Mouse (Mus musculus): ENCODE results near the gene Rhcg. TPM values are rescaled to one million over a fixed set of nuclear protein-coding genes. Genes with fewer than 3 reads are reported as not detected.

Rhcg gene
- total and polyA plus RNA-seq, 2 experiments, result not detected

DNA sequence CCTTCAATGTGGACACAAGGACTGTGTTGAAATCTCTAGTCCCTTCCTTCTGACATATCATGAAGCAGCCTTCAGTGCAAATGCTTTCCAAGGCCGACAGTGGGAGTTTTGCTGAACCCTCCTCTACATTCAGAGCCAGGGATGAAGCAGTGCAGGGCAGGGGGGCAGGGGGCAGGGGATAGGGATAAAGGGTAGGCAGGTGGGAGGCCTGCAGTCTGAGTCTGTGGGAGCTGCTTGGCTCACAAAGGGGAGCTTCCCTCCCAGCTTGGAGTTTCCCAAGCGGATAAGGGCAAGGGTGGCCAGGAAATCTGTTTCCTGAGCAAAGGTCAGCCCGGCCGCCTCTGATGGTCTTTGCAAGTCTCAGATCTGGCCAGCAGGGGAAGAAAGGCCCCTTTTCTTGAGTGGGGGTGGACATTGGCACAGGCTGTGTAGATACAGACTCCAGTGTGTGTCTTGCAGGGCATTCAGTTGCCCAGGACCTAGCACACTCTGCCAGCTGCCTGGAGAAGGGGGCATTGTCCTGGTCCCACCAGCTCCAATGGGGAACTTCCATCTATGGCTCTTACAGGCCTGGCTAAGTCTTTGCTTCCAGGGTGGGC lies 48.4 kb downstream of the Rhcg start:
- Histone ChIP-seq H3K79me2 (ENCODE audit: control insufficient read depth, insufficient read depth, low read length) (no peaks in the 10 kb centered on the region), H3K4me1 (ENCODE audit: control insufficient read depth, insufficient read depth, low read length) (no peaks in the 10 kb centered on the region), H3K27me3 (ENCODE audit: control insufficient read depth, insufficient read depth, low read length) (no peaks in the 10 kb centered on the region), H3K9ac (ENCODE audit: low read depth, low read length) (no peak overlapping the region), H3K4me3 (ENCODE audit: insufficient read depth, low read depth, low read length) (no peak overlapping the region), H3K36me3 (ENCODE audit: control insufficient read depth, insufficient read depth, low read length) (no peaks in the 10 kb centered on the region), H3K27ac (replicated peaks; ENCODE audit: insufficient read depth, low read depth, low read length) (no peak overlapping the region)
- DNase-seq (ENCODE audit: extremely low read depth, low read depth, low spot score), result peak; percentile 7
- 17% methylated on average over 4 of the region's 4 CpGs for WGBS
- TF ChIP-seq CTCF (IDR thresholded peaks at IDR 0.05; ENCODE audit: low read depth, low read length) (peak; percentile 39; the same call in 1 of the 2 replicates), POLR2A (IDR thresholded peaks at IDR 0.05; ENCODE audit: extremely low read depth, insufficient read depth, low read length) (no peak)

- Histone ChIP-seq H3K4me1 (ENCODE audit: control insufficient read depth, insufficient read depth, low read length) (no peaks in the 10 kb centered on the region), H3K4me3 (ENCODE audit: insufficient read depth, low read depth, low read length) (no peak overlapping the region), H3K36me3 (ENCODE audit: control insufficient read depth, insufficient read depth, low read length) (no peaks in the 10 kb centered on the region), H3K9ac (ENCODE audit: low read depth, low read length) (no peak overlapping the region), H3K79me2 (ENCODE audit: control insufficient read depth, insufficient read depth, low read length) (no peaks in the 10 kb centered on the region), H3K27me3 (ENCODE audit: control insufficient read depth, insufficient read depth, low read length) (no peaks in the 10 kb centered on the region), H3K27ac (replicated peaks; ENCODE audit: insufficient read depth, low read depth, low read length) (no peak overlapping the region)
- no peak for DNase-seq (ENCODE audit: extremely low read depth, low read depth, low spot score)
- TF ChIP-seq CTCF (IDR thresholded peaks at IDR 0.05; ENCODE audit: low read depth, low read length), result no peak
- no peak for TF ChIP-seq POLR2A (IDR thresholded peaks at IDR 0.05; ENCODE audit: extremely low read depth, insufficient read depth, low read length)
- WGBS, result 82% methylated on average over 6 of the region's 6 CpGs
Measured at GRCm38 (mm10) chr7:79568212-79568611, 49.2 kb downstream of the Rhcg start.

- no peak for DNase-seq (ENCODE audit: extremely low read depth, low read depth, low spot score)
- TF ChIP-seq CTCF (IDR thresholded peaks at IDR 0.05; ENCODE audit: low read depth, low read length) (no peak), POLR2A (IDR thresholded peaks at IDR 0.05; ENCODE audit: extremely low read depth, insufficient read depth, low read length) (no peak)
- Histone ChIP-seq H3K36me3 (ENCODE audit: control insufficient read depth, insufficient read depth, low read length) (no peaks in the 10 kb centered on the region), H3K4me3 (ENCODE audit: insufficient read depth, low read depth, low read length) (no peak overlapping the region), H3K9ac (ENCODE audit: low read depth, low read length) (no peak overlapping the region), H3K27ac (replicated peaks; ENCODE audit: insufficient read depth, low read depth, low read length) (no peak overlapping the region), H3K79me2 (ENCODE audit: control insufficient read depth, insufficient read depth, low read length) (no peaks in the 10 kb centered on the region), H3K4me1 (ENCODE audit: control insufficient read depth, insufficient read depth, low read length) (no peaks in the 10 kb centered on the region), H3K27me3 (ENCODE audit: control insufficient read depth, insufficient read depth, low read length) (no peaks in the 10 kb centered on the region)
- 25% methylated on average over 13 of the region's 13 CpGs for WGBS
Measured at GRCm38 (mm10) chr7:79563675-79564074, 53.8 kb downstream of the Rhcg start.

DNA sequence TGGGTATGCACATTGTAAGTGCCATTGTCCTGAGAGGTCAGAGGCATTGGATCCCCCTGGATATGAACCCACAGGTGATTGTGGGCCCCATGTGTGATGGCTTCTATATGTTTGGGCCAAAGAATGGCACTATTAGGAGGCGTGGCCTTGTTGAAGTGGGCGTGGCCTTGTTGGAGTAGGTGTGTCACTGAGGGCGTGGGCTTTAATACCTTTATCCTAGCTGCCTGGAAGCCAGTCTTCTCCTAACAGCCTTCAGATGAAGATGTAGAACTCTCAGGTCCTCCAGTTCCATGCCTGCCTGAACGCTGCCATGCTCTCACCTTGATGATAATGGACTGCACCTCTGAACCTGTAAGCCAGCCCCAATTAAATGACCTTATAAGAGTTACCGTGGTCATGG lies 55.1 kb downstream of the Rhcg start:
- TF ChIP-seq POLR2A (IDR thresholded peaks at IDR 0.05; ENCODE audit: extremely low read depth, insufficient read depth, low read length) (no peak), CTCF (IDR thresholded peaks at IDR 0.05; ENCODE audit: low read depth, low read length) (no peak)
- Histone ChIP-seq H3K36me3 (ENCODE audit: control insufficient read depth, insufficient read depth, low read length) (no peaks in the 10 kb centered on the region), H3K9ac (ENCODE audit: low read depth, low read length) (no peak overlapping the region), H3K4me3 (ENCODE audit: insufficient read depth, low read depth, low read length) (no peak overlapping the region), H3K27ac (replicated peaks; ENCODE audit: insufficient read depth, low read depth, low read length) (no peak overlapping the region), H3K27me3 (ENCODE audit: control insufficient read depth, insufficient read depth, low read length) (peaks cover 4% of the 10 kb centered on the region; the same call in 1 of the 2 replicates), H3K79me2 (ENCODE audit: control insufficient read depth, insufficient read depth, low read length) (no peaks in the 10 kb centered on the region), H3K4me1 (ENCODE audit: control insufficient read depth, insufficient read depth, low read length) (no peaks in the 10 kb centered on the region)
- WGBS, result 48% methylated on average over 5 of the region's 5 CpGs
- DNase-seq (ENCODE audit: extremely low read depth, low read depth, low spot score), result no peak

DNA sequence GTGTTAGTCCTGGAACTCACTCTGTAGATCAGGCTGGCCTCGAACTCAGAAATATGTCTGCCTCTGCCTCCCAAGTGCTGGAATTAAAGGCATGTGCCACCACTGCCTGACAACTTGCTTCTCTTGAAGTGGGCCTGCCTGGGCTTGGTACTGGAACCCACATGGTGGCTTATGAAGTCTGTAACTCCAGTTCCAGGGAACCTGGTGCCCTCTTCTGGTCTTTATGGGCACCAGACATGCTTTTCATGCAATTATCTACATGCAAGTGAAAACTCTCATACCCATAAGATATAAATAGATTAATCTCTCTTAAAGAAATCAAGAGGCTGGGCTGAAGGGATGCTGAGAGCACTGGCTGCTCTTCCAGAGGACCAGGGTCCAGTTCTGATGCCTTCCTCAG lies 58.8 kb downstream of the Rhcg start:
- Histone ChIP-seq H3K36me3 (ENCODE audit: control insufficient read depth, insufficient read depth, low read length) (no peaks in the 10 kb centered on the region), H3K4me1 (ENCODE audit: control insufficient read depth, insufficient read depth, low read length) (no peaks in the 10 kb centered on the region), H3K79me2 (ENCODE audit: control insufficient read depth, insufficient read depth, low read length) (no peaks in the 10 kb centered on the region), H3K9ac (ENCODE audit: low read depth, low read length) (no peak overlapping the region), H3K27ac (replicated peaks; ENCODE audit: insufficient read depth, low read depth, low read length) (no peak overlapping the region), H3K27me3 (ENCODE audit: control insufficient read depth, insufficient read depth, low read length) (peaks cover 4% of the 10 kb centered on the region; the same call in 1 of the 2 replicates), H3K4me3 (ENCODE audit: insufficient read depth, low read depth, low read length) (no peak overlapping the region)
- WGBS, result 65% methylated on average over 1 of the region's 1 CpGs
- TF ChIP-seq POLR2A (IDR thresholded peaks at IDR 0.05; ENCODE audit: extremely low read depth, insufficient read depth, low read length) (no peak), CTCF (IDR thresholded peaks at IDR 0.05; ENCODE audit: low read depth, low read length) (no peak)
- DNase-seq (ENCODE audit: extremely low read depth, low read depth, low spot score), result no peak

DNA sequence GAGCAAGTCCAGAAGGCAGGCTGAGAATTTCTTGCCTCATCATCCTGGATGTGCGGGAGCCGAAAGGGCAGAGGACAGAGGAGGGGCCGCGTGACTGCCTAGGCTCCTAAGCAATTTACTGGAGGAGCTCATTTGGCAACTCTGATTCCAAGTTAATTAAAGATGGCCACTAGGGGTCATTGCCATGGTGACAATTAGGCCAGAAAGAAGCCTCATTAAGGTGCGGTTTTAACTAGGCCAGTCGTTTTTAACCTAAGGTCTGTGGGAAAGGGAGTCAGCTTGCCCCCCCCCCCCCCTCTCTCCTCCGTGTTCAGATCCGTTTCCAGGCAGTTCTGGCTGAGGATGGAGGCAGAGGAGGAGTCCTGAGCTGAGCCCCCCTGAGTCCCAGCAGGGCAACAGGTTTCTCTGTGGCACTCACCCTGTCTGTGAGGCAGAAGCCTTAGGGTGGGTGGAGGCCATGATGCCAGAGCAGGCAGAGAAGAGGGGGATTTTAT lies 59.7 kb downstream of the Rhcg start:
- no peak for TF ChIP-seq POLR2A (IDR thresholded peaks at IDR 0.05; ENCODE audit: extremely low read depth, insufficient read depth, low read length)
- TF ChIP-seq CTCF (IDR thresholded peaks at IDR 0.05; ENCODE audit: low read depth, low read length), result no peak
- Histone ChIP-seq H3K27me3 (ENCODE audit: control insufficient read depth, insufficient read depth, low read length) (peaks cover 4% of the 10 kb centered on the region; the same call in 1 of the 2 replicates), H3K27ac (replicated peaks; ENCODE audit: insufficient read depth, low read depth, low read length) (no peak overlapping the region), H3K4me1 (ENCODE audit: control insufficient read depth, insufficient read depth, low read length) (no peaks in the 10 kb centered on the region), H3K4me3 (ENCODE audit: insufficient read depth, low read depth, low read length) (no peak overlapping the region), H3K36me3 (ENCODE audit: control insufficient read depth, insufficient read depth, low read length) (no peaks in the 10 kb centered on the region), H3K9ac (ENCODE audit: low read depth, low read length) (no peak overlapping the region), H3K79me2 (ENCODE audit: control insufficient read depth, insufficient read depth, low read length) (no peaks in the 10 kb centered on the region)
- WGBS, result 18% methylated on average over 8 of the region's 8 CpGs
- DNase-seq (ENCODE audit: extremely low read depth, low read depth, low spot score), result no peak
